Mouse (Mus musculus): ENCODE measurements around the gene Tctex1d1.

- no peak for TF ChIP-seq CTCF (IDR thresholded peaks at IDR 0.05; ENCODE audit: extremely low read depth, insufficient read depth, insufficient read length, insufficient replicate concordance)
- TF ChIP-seq POLR2A (IDR thresholded peaks at IDR 0.05; ENCODE audit: low read depth, low read length) = no peak
Observed at GRCm38 (mm10) chr4:102988526-102988925, 10.1 kb downstream of the Tctex1d1 start.
